Mouse (Mus musculus) erythroblast, embryonic 14.5 days (primary cell): ENCODE measurements around the gene 1700061G19Rik. TPM values are rescaled to one million over a fixed set of nuclear protein-coding genes. Genes with fewer than 3 reads are reported as not detected.

Experiments
- H3K27me3 ChIP-seq: 2 replicates; pipeline ENCODE4 v1.6.1; 2012; ENCODE audit warnings: inconsistent platforms; ENCODE audit not compliant: control insufficient read depth
- H3K36me3 ChIP-seq: 2 replicates; pipeline ENCODE4 v1.6.1; 2012; ENCODE audit warnings: mild to moderate bottlenecking, inconsistent platforms; ENCODE audit not compliant: control insufficient read depth
- H3K4me1 ChIP-seq: 2 replicates; pipeline ENCODE4 v1.6.1; 2012; ENCODE audit warnings: inconsistent platforms; ENCODE audit not compliant: control insufficient read depth
- H3K4me3 ChIP-seq: replicated peaks from 2 replicates; pipeline ENCODE3; 2012; ENCODE audit warnings: moderate library complexity, mild to moderate bottlenecking, inconsistent platforms
- H3K9me3 ChIP-seq: 2 replicates; pipeline ENCODE4 v1.6.1; 2012; ENCODE audit warnings: low read length, inconsistent platforms, mixed read lengths; ENCODE audit not compliant: control insufficient read depth
- GATA1 ChIP-seq: IDR thresholded peaks from 2 replicates; pipeline ENCODE4 v1.6.1; 2012; ENCODE audit warnings: low read length, inconsistent platforms, mixed read lengths
- TAL1 ChIP-seq: IDR thresholded peaks from 3 replicates; pipeline ENCODE4 v1.6.1; 2012; ENCODE audit warnings: low read length, inconsistent platforms, mixed read lengths
- polyA plus RNA-seq: library from polyadenylated mRNA; stranded (reverse); fragments of >175 nt; gene quantifications from 2 replicates; pipeline ENCODE4 v1.2.3, GENCODE M21; 2012

The 1700061G19Rik gene
- polyA plus RNA-seq, 1 experiment = not detected

DNA sequence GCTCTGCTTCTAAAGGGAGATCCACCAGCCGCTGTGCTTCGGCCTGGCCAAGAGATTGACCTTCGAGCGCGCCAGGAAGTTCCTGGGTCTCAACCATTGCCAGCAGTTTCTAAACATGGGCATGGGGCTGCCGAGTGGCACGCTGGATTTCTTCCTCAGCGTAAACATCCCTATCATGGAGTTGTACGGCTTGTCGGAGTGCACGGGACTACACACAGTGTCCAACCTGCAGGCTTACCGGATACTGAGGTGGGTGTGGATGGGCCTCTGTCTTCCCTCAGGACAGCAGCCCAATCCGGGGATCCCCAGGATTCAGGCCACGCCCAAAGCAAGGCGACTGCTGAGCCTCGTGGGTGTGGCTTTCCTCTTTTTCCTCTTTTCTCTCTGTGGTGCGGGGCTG lies 8.3 kb downstream of the 1700061G19Rik start:
- no peak for TF ChIP-seq GATA1
- TF ChIP-seq TAL1 = no peak
- H3K36me3 ChIP-seq = no peaks in the 10 kb centered on the region

DNA sequence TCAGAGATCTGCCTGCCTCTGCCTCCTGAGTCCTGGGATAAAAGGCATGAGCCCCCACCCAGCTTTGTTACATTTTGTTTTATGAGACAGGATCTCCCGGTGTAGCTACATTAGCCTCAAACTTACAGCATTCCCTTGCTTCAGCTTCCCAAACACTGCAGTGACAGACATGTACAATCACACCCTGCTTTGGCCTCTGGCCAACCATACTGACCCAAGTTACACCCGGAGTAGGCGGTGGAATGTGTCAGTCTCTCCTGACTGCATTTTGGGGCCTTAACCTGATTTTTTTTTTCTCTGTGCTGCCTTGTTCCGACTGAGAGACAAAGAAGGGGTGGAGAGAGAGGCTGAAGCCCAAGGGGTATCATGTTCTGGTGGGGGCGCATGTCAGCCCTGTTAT lies 9.1 kb downstream of the 1700061G19Rik start:
- no peak for TF ChIP-seq GATA1
- no peak for TF ChIP-seq TAL1

More for the DNA sequence above, 8.3 kb downstream of the 1700061G19Rik start:
- Histone ChIP-seq H3K4me3 (no peak overlapping the region), H3K4me1 (peaks cover 5% of the 10 kb centered on the region), H3K27me3 (peaks cover 5% of the 10 kb centered on the region; the same call in 1 of the 2 replicates), H3K9me3 (peaks cover 5% of the 10 kb centered on the region; the same call in 1 of the 2 replicates)

GRCm38 (mm10) chr17:56884809-56885208 lies 9.5 kb downstream of the 1700061G19Rik start:
- Histone ChIP-seq H3K9me3 (peaks cover 5% of the 10 kb centered on the region; the same call in 1 of the 2 replicates), H3K4me1 (peaks cover 5% of the 10 kb centered on the region), H3K36me3 (no peaks in the 10 kb centered on the region), H3K27me3 (peaks cover 5% of the 10 kb centered on the region; the same call in 1 of the 2 replicates), H3K4me3 (no peak overlapping the region)
- TF ChIP-seq GATA1 (no peak), TAL1 (no peak)

More for the DNA sequence above, 9.1 kb downstream of the 1700061G19Rik start:
- Histone ChIP-seq H3K4me3 (no peak overlapping the region), H3K9me3 (peaks cover 5% of the 10 kb centered on the region; the same call in 1 of the 2 replicates), H3K36me3 (no peaks in the 10 kb centered on the region), H3K4me1 (peaks cover 5% of the 10 kb centered on the region), H3K27me3 (peaks cover 5% of the 10 kb centered on the region; the same call in 1 of the 2 replicates)

GRCm38 (mm10) chr17:56888050-56888449 lies 12.8 kb downstream of the 1700061G19Rik start:
- Histone ChIP-seq H3K27me3 (peaks cover 4% of the 10 kb centered on the region; the same call in 1 of the 2 replicates), H3K9me3 (peaks cover 5% of the 10 kb centered on the region; the same call in 1 of the 2 replicates), H3K4me1 (peaks cover 5% of the 10 kb centered on the region), H3K4me3 (no peak overlapping the region), H3K36me3 (peaks cover 21% of the 10 kb centered on the region)
- TF ChIP-seq TAL1 (no peak), GATA1 (no peak)

DNA sequence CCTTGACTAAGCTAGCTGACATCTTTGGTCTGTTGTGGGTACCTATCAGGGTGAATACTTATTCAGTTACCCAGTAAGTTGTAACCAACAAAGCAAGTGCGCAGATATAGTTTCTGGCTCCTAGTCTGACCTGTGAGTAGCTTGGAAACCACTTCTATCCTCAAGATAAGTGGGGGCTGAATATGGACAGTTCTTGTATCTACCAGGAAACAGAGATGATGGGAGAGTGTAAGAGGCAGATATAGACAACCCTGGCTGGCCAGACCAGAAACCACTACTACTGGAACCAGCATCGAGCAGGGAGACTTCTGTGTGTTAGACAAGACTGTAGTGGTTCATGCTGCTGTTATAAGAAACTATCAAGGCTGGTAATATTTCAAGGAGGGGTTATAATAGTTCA lies 14.7 kb downstream of the 1700061G19Rik start:
- Histone ChIP-seq H3K27me3 (no peaks in the 10 kb centered on the region), H3K4me1 (no peaks in the 10 kb centered on the region), H3K4me3 (no peak overlapping the region), H3K36me3 (peaks cover 41% of the 10 kb centered on the region), H3K9me3 (peaks cover 5% of the 10 kb centered on the region; the same call in 1 of the 2 replicates)
- TF ChIP-seq TAL1 (no peak), GATA1 (no peak)

GRCm38 (mm10) chr17:56895368-56895918 lies 20.2 kb downstream of the 1700061G19Rik start:
- TF ChIP-seq GATA1 (no peak), TAL1 (no peak)
- no peaks in the 10 kb centered on the region for H3K9me3 ChIP-seq
- H3K36me3 ChIP-seq = peaks cover 94% of the 10 kb centered on the region
- H3K4me3 ChIP-seq = no peak overlapping the region
- no peaks in the 10 kb centered on the region for H3K4me1 ChIP-seq
- no peaks in the 10 kb centered on the region for H3K27me3 ChIP-seq

DNA sequence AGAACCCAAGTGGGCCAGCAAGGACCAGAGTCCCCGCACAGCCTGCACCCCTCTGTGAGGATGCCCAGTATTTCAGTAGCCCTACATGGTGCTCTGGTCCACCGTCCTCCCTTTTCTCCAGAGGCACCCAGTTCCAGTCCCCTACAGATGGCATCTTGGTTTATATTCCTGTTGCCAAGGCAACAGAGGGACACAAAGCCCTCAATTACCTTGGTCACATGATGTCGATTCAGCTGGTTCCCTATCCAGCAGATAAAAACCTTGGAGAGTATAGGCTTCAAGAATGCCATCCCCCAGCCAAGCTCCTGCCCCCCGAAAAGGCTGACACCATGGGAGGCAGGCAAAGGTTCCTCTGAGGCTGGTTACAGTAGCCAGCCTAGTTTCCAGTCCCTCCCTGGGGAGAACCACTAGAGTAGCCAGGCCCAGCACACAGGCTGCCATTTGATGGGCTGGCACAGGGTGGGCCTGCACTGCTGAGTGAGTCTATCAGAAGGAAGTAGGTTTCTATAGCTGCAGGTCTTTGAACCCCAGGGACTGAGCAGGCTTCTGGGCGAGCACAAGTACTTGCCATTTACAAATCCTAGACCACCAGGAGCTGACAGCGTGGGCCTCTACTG lies 21.3 kb downstream of the 1700061G19Rik start:
- Histone ChIP-seq H3K4me3 (no peak overlapping the region), H3K36me3 (peaks cover 100% of the 10 kb centered on the region), H3K4me1 (no peaks in the 10 kb centered on the region), H3K27me3 (no peaks in the 10 kb centered on the region), H3K9me3 (no peaks in the 10 kb centered on the region)
- no peak for TF ChIP-seq TAL1
- TF ChIP-seq GATA1 = no peak

DNA sequence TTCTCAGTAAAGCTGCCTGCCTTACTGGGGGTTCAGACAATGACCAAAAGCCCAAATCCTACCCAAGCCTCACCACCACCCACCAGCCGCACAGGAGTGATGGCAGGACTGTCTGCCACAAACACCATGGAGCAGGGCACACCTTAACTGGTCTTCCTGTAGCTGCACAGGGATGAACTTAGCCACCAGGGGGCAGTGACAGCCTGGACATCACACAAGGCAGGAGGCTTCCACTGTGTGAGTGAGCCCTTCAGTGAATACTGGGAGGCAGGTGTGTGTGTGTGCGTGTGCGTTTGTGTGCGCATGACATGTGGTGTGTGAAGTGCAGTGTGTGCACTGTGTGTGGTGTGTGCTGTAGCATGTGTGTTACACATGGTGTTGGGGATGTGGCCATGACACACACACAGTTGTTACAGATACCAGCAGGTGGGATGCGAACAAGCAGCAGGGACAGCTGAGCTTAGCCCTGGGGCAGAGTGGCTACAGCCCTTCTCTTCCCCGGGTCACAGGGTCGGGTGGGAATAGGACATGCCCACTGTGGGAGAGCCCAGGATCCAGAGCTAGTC lies 22.4 kb downstream of the 1700061G19Rik start:
- H3K27me3 ChIP-seq = no peaks in the 10 kb centered on the region
- TF ChIP-seq TAL1 (no peak), GATA1 (no peak)
- H3K9me3 ChIP-seq = no peaks in the 10 kb centered on the region
- H3K4me1 ChIP-seq = no peaks in the 10 kb centered on the region
- H3K4me3 ChIP-seq = no peak overlapping the region
- H3K36me3 ChIP-seq = peaks cover 100% of the 10 kb centered on the region

DNA sequence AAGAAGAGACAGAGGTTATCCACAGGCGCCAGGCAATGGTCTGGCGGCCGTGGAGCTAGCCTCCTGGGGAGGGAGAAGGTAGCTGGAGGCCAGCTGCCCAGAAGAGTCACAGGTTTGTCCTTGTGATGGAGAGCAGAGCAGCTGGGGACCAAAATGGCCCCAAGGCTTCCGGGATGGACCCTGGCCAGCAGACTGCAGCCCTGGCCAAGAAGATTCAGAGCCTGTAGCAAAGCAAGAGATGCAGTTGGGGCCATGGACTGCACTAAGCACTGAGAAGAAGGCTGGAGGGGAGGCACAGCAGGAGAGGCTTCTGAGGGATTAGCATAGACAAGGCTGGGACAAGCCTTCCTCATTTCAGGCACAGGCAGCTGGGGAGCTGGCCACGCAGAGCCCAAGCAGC lies 27.4 kb downstream of the 1700061G19Rik start:
- Histone ChIP-seq H3K4me1 (peaks cover 8% of the 10 kb centered on the region), H3K9me3 (no peaks in the 10 kb centered on the region), H3K27me3 (no peaks in the 10 kb centered on the region), H3K4me3 (no peak overlapping the region), H3K36me3 (peaks cover 97% of the 10 kb centered on the region)
- TF ChIP-seq TAL1 = no peak
- TF ChIP-seq GATA1 = no peak
